Mouse (Mus musculus) right cerebral cortex, postnatal 25 days (tissue): ENCODE measurements around the gene Smpd2.

Source experiments
- DNase-seq: peaks from one replicate; pipeline ENCODE4 v3.0.0; 2022

Gene Smpd2

GRCm38 (mm10) chr10:41486506-41487170, 3.5 kb downstream of the Smpd2 start:
- DNase-seq, result no peak

- DNase-seq, result no peak
Observed at GRCm38 (mm10) chr10:41485778-41486177, 4.4 kb downstream of the Smpd2 start.

GRCm38 (mm10) chr10:41482446-41482845, 7.7 kb downstream of the Smpd2 start:
- DNase-seq, result no peak

GRCm38 (mm10) chr10:41480938-41481880, 9.0 kb downstream of the Smpd2 start:
- no peak for DNase-seq

GRCm38 (mm10) chr10:41479961-41480360, 10.2 kb downstream of the Smpd2 start:
- DNase-seq, result no peak

GRCm38 (mm10) chr10:41477278-41478181, 12.6 kb downstream of the Smpd2 start:
- DNase-seq, result peak; percentile 45

GRCm38 (mm10) chr10:41477018-41477277, 13.2 kb downstream of the Smpd2 start:
- DNase-seq, result no peak

- peak; percentile 51 for DNase-seq
Observed at GRCm38 (mm10) chr10:41476171-41477017, 13.8 kb downstream of the Smpd2 start, which contains the start of gene Mical1. TSS of gene Mical1 (plus strand) at chr10:41476314.

- DNase-seq, result no peak
Observed at GRCm38 (mm10) chr10:41474981-41475391, 15.2 kb downstream of the Smpd2 start.

- DNase-seq, result no peak
Observed at GRCm38 (mm10) chr10:41473782-41474468, 16.2 kb downstream of the Smpd2 start.

GRCm38 (mm10) chr10:41472962-41473481, 17.1 kb downstream of the Smpd2 start:
- no peak for DNase-seq

- DNase-seq, result no peak
Observed at GRCm38 (mm10) chr10:41472534-41472933, 17.6 kb downstream of the Smpd2 start.

GRCm38 (mm10) chr10:41470693-41471092, 19.5 kb downstream of the Smpd2 start:
- DNase-seq, result no peak

GRCm38 (mm10) chr10:41467325-41467724, 22.8 kb downstream of the Smpd2 start:
- no peak for DNase-seq

GRCm38 (mm10) chr10:41464401-41464955, 25.7 kb downstream of the Smpd2 start:
- DNase-seq, result no peak

- no peak for DNase-seq
Observed at GRCm38 (mm10) chr10:41461057-41461722, 29.0 kb downstream of the Smpd2 start.

- DNase-seq, result no peak
Observed at GRCm38 (mm10) chr10:41460501-41460900, 29.7 kb downstream of the Smpd2 start.

- DNase-seq, result no peak
Observed at GRCm38 (mm10) chr10:41459990-41460389, 30.2 kb downstream of the Smpd2 start.

- no peak for DNase-seq
Observed at GRCm38 (mm10) chr10:41452791-41453190, 37.4 kb downstream of the Smpd2 start.

- no peak for DNase-seq
Observed at GRCm38 (mm10) chr10:41451656-41452055, 38.5 kb downstream of the Smpd2 start.
